Mouse (Mus musculus): ENCODE data around the gene Zmynd19. TPM values are rescaled to one million over a fixed set of nuclear protein-coding genes. Genes with fewer than 3 reads are reported as not detected.

Zmynd19 gene
- polyA plus RNA-seq, 1 experiment = 37.9 TPM

GRCm38 (mm10) chr2:24912589-24912988, 37.0 kb upstream of the Zmynd19 start:
- Histone ChIP-seq H3K4me3 (ENCODE audit: control insufficient read depth, low read depth, low read length) (no peak overlapping the region), H3K27me3 (ENCODE audit: control insufficient read depth, insufficient read depth, low read length) (no peaks in the 10 kb centered on the region), H3K36me3 (ENCODE audit: control insufficient read depth, insufficient read depth, low read length) (no peaks in the 10 kb centered on the region), H3K27ac (ENCODE audit: control insufficient read depth, insufficient read depth, low read depth, low read length) (no peak overlapping the region), H3K4me1 (ENCODE audit: control insufficient read depth, insufficient read depth, low read length) (no peaks in the 10 kb centered on the region)
- TF ChIP-seq POLR2A (IDR thresholded peaks at IDR 0.05; ENCODE audit: control insufficient read depth, low read depth, low read length) (no peak), CTCF (IDR thresholded peaks at IDR 0.05; ENCODE audit: control insufficient read depth, insufficient read depth, insufficient replicate concordance, low read depth, low read length) (no peak)

GRCm38 (mm10) chr2:24914762-24915161, 34.8 kb upstream of the Zmynd19 start:
- Histone ChIP-seq H3K27me3 (ENCODE audit: control insufficient read depth, insufficient read depth, low read length) (no peaks in the 10 kb centered on the region), H3K36me3 (ENCODE audit: control insufficient read depth, insufficient read depth, low read length) (no peaks in the 10 kb centered on the region), H3K27ac (ENCODE audit: control insufficient read depth, insufficient read depth, low read depth, low read length) (no peak overlapping the region), H3K4me3 (ENCODE audit: control insufficient read depth, low read depth, low read length) (no peak overlapping the region), H3K4me1 (ENCODE audit: control insufficient read depth, insufficient read depth, low read length) (peaks cover 3% of the 10 kb centered on the region; the same call in 1 of the 2 replicates)
- TF ChIP-seq POLR2A (IDR thresholded peaks at IDR 0.05; ENCODE audit: control insufficient read depth, low read depth, low read length) (no peak), CTCF (IDR thresholded peaks at IDR 0.05; ENCODE audit: control insufficient read depth, insufficient read depth, insufficient replicate concordance, low read depth, low read length) (no peak)

- Histone ChIP-seq H3K4me3 (ENCODE audit: control insufficient read depth, low read depth, low read length) (peak within 1 kb of the TSS; percentile 91), H3K27me3 (ENCODE audit: control insufficient read depth, insufficient read depth, low read length) (no peaks in the 10 kb centered on the region), H3K27ac (ENCODE audit: control insufficient read depth, insufficient read depth, low read depth, low read length) (peak within 1 kb of the TSS; percentile 79), H3K4me1 (ENCODE audit: control insufficient read depth, insufficient read depth, low read length) (peaks cover 3% of the 10 kb centered on the region; the same call in 1 of the 2 replicates), H3K36me3 (ENCODE audit: control insufficient read depth, insufficient read depth, low read length) (no peaks in the 10 kb centered on the region)
- no peak for TF ChIP-seq CTCF (IDR thresholded peaks at IDR 0.05; ENCODE audit: control insufficient read depth, insufficient read depth, insufficient replicate concordance, low read depth, low read length)
- TF ChIP-seq POLR2A (IDR thresholded peaks at IDR 0.05; ENCODE audit: control insufficient read depth, low read depth, low read length) = peak; percentile 80
Observed at GRCm38 (mm10) chr2:24918930-24919838, 30.4 kb upstream of the Zmynd19 start, which contains the start of gene Ehmt1. Gene Ehmt1, minus strand, starts transcription at chr2:24919614.

GRCm38 (mm10) chr2:24919839-24920175, 29.8 kb upstream of the Zmynd19 start:
- Histone ChIP-seq H3K27ac (ENCODE audit: control insufficient read depth, insufficient read depth, low read depth, low read length) (peak overlapping the region; percentile 78), H3K36me3 (ENCODE audit: control insufficient read depth, insufficient read depth, low read length) (no peaks in the 10 kb centered on the region), H3K27me3 (ENCODE audit: control insufficient read depth, insufficient read depth, low read length) (no peaks in the 10 kb centered on the region), H3K4me1 (ENCODE audit: control insufficient read depth, insufficient read depth, low read length) (peaks cover 3% of the 10 kb centered on the region; the same call in 1 of the 2 replicates), H3K4me3 (ENCODE audit: control insufficient read depth, low read depth, low read length) (peak overlapping the region; percentile 91)
- no peak for TF ChIP-seq CTCF (IDR thresholded peaks at IDR 0.05; ENCODE audit: control insufficient read depth, insufficient read depth, insufficient replicate concordance, low read depth, low read length)
- no peak for TF ChIP-seq POLR2A (IDR thresholded peaks at IDR 0.05; ENCODE audit: control insufficient read depth, low read depth, low read length)

- no peaks in the 10 kb centered on the region for H3K36me3 ChIP-seq (ENCODE audit: control insufficient read depth, insufficient read depth, low read length)
- peaks cover 3% of the 10 kb centered on the region; the same call in 1 of the 2 replicates for H3K4me1 ChIP-seq (ENCODE audit: control insufficient read depth, insufficient read depth, low read length)
- no peaks in the 10 kb centered on the region for H3K27me3 ChIP-seq (ENCODE audit: control insufficient read depth, insufficient read depth, low read length)
- TF ChIP-seq CTCF (IDR thresholded peaks at IDR 0.05; ENCODE audit: control insufficient read depth, insufficient read depth, insufficient replicate concordance, low read depth, low read length) = no peak
- H3K27ac ChIP-seq (ENCODE audit: control insufficient read depth, insufficient read depth, low read depth, low read length) = no peak overlapping the region
- no peak overlapping the region for H3K4me3 ChIP-seq (ENCODE audit: control insufficient read depth, low read depth, low read length)
Observed at GRCm38 (mm10) chr2:24923561-24923960, 26.0 kb upstream of the Zmynd19 start.

GRCm38 (mm10) chr2:24925284-24925683, 24.3 kb upstream of the Zmynd19 start:
- Histone ChIP-seq H3K27ac (ENCODE audit: control insufficient read depth, insufficient read depth, low read depth, low read length) (no peak overlapping the region), H3K4me1 (ENCODE audit: control insufficient read depth, insufficient read depth, low read length) (no peaks in the 10 kb centered on the region), H3K4me3 (ENCODE audit: control insufficient read depth, low read depth, low read length) (no peak overlapping the region), H3K36me3 (ENCODE audit: control insufficient read depth, insufficient read depth, low read length) (no peaks in the 10 kb centered on the region), H3K27me3 (ENCODE audit: control insufficient read depth, insufficient read depth, low read length) (no peaks in the 10 kb centered on the region)
- no peak for TF ChIP-seq CTCF (IDR thresholded peaks at IDR 0.05; ENCODE audit: control insufficient read depth, insufficient read depth, insufficient replicate concordance, low read depth, low read length)
- no peak for TF ChIP-seq POLR2A (IDR thresholded peaks at IDR 0.05; ENCODE audit: control insufficient read depth, low read depth, low read length)

GRCm38 (mm10) chr2:24926345-24926964, 23.1 kb upstream of the Zmynd19 start:
- Histone ChIP-seq H3K4me1 (ENCODE audit: control insufficient read depth, insufficient read depth, low read length) (no peaks in the 10 kb centered on the region), H3K27me3 (ENCODE audit: control insufficient read depth, insufficient read depth, low read length) (no peaks in the 10 kb centered on the region), H3K27ac (ENCODE audit: control insufficient read depth, insufficient read depth, low read depth, low read length) (no peak overlapping the region), H3K4me3 (ENCODE audit: control insufficient read depth, low read depth, low read length) (no peak overlapping the region), H3K36me3 (ENCODE audit: control insufficient read depth, insufficient read depth, low read length) (no peaks in the 10 kb centered on the region)
- TF ChIP-seq CTCF (IDR thresholded peaks at IDR 0.05; ENCODE audit: control insufficient read depth, insufficient read depth, insufficient replicate concordance, low read depth, low read length) = no peak
- no peak for TF ChIP-seq POLR2A (IDR thresholded peaks at IDR 0.05; ENCODE audit: control insufficient read depth, low read depth, low read length)

Measured in testis, adult 2 months (tissue).